14 mouse cellular contexts compared by ENCODE assay signal in genomic region chr8:85122995-85123394, GRCm38 (mm10). TPM values are rescaled to one million over a fixed set of nuclear protein-coding genes. Genes with fewer than 3 reads are reported as not detected.
DNase-seq lines count a peak whose midpoint lies in the region.
"Had no signal": no experiment of that assay in that cellular context is flagged by ENCODE, and none has a peak within 500 bp of the region (broad histone marks: within the 10 kb centered on the region; RNA-seq: fewer than 3 reads in every experiment).

TSS of gene Zfp791 (minus strand) at chr8:85123095.

- peak; percentile 42 for DNase-seq in heart, adult 11 months
- DNase-seq in heart, adult 18-20 months: no peak
- DNase-seq: adrenal gland, adult 2 months; adrenal gland, adult 8-10 months; adrenal gland, postnatal 10 days; adrenal gland, postnatal 14 days; adrenal gland, postnatal 25 days; adrenal gland, postnatal 36 days; B cell, adult 2 months; cerebellum, adult 11 months; cerebellum, adult 11-12 months; cerebellum, adult 18-20 months; cerebellum, adult 2 months had no signal

RNA-seq across cellular contexts. Expression of gene Zfp791, which starts in this region (rescaled TPM):
- 1 to 10 TPM; 1.7 to 2.4 TPM for total RNA-seq in heart, adult 18-20 months (2021)
- total RNA-seq: MEL had no signal
